Mouse (Mus musculus) midbrain, postnatal 0 days (tissue): ENCODE results near the gene Cdcp1. TPM values are rescaled to one million over a fixed set of nuclear protein-coding genes. Genes with fewer than 3 reads are reported as not detected.

ENCODE experiments used
- ATAC-seq: fragments of 200-750 bp; cut with Nextera tagmentation; 2 replicates; pipeline ENCODE4 v1.8.0; 2017; ENCODE audit warnings: moderate number of reproducible peaks, mild to moderate bottlenecking, moderate TSS enrichment, moderate library complexity; ENCODE audit not compliant: low FRiP score
- DNase-seq: peaks from one replicate; pipeline ENCODE4 v3.0.0-alpha.2; 2015; ENCODE audit warnings: low spot score
- H3K27ac ChIP-seq: fragments of 300-500 bp; sonication (generic); 2 replicates; pipeline ENCODE4 v1.5.1; 2014; ENCODE audit warnings: low read depth, mild to moderate bottlenecking, low read length, mixed read lengths
- H3K27me3 ChIP-seq: fragments of 300-500 bp; sonication (generic); 2 replicates; pipeline ENCODE4 v1.6.1; 2014; ENCODE audit warnings: low read length, control low read depth, mixed read lengths; ENCODE audit not compliant: insufficient read depth
- H3K36me3 ChIP-seq: fragments of 300-500 bp; sonication (generic); 2 replicates; pipeline ENCODE4 v1.6.1; 2014; ENCODE audit warnings: low read length, control low read depth, mixed read lengths; ENCODE audit not compliant: insufficient read depth
- H3K4me1 ChIP-seq: fragments of 300-500 bp; sonication (generic); 2 replicates; pipeline ENCODE4 v1.6.1; 2014; ENCODE audit warnings: mild to moderate bottlenecking, control low read depth, antibody characterized with exemption, low read length, mixed read lengths; ENCODE audit not compliant: insufficient read depth
- H3K4me2 ChIP-seq: fragments of 300-500 bp; sonication (generic); 2 replicates; pipeline ENCODE4 v1.6.1; 2014; ENCODE audit warnings: low read depth, mild to moderate bottlenecking, low read length, mixed read lengths; ENCODE audit not compliant: poor library complexity, severe bottlenecking
- H3K4me3 ChIP-seq: fragments of 300-500 bp; sonication (generic); 2 replicates; pipeline ENCODE4 v1.5.1; 2014; ENCODE audit warnings: low read depth, mild to moderate bottlenecking, low read length, moderate library complexity
- H3K9ac ChIP-seq: fragments of 300-500 bp; sonication (generic); replicated peaks from 2 replicates; pipeline ENCODE4 v1.6.1; 2014; ENCODE audit warnings: mild to moderate bottlenecking, low read length, moderate library complexity, mixed read lengths; ENCODE audit not compliant: poor library complexity, severe bottlenecking
- H3K9me3 ChIP-seq: fragments of 300-500 bp; sonication (generic); 2 replicates; pipeline ENCODE4 v1.6.1; 2016; ENCODE audit warnings: low read length, control low read depth
- CTCF ChIP-seq: IDR thresholded peaks from 2 replicates; pipeline ENCODE4 v1.5.1; 2016; ENCODE audit warnings: antibody characterized with exemption, mild to moderate bottlenecking
- WGBS: fragments of 180-500 bp; shearing (Covaris S2); extraction: QIAGEN DNeasy Blood & Tissue Kit; methylation state at CpG from one replicate; pipeline ENCODE4 v1.1.7; 2014; 5-methylcytosine and 5-hydroxymethylcytosine counted together
- polyA plus RNA-seq: library from polyadenylated mRNA; unstranded; fragments of >200 nt; fragmentation: Nextera tagmentation; extraction: Ambion mirVana; gene quantifications from 2 replicates; pipeline ENCODE4 v1.2.1, GENCODE M21; 2015
- total RNA-seq: library from RNA; depleted of rRNA; stranded (reverse); fragments of >200 nt; gene quantifications from 2 replicates; pipeline ENCODE4 v1.2.3, GENCODE M21; 2014

The Cdcp1 gene
- total and polyA plus RNA-seq, 2 experiments from 2014 or later = 0.25 to 0.44 TPM

- DNase-seq (no peak), ATAC-seq (no peak)
- H3K9ac ChIP-seq = no peak overlapping the region
Measured at GRCm38 (mm10) chr9:123206948-123207347, 8.9 kb downstream of the Cdcp1 start.

DNA sequence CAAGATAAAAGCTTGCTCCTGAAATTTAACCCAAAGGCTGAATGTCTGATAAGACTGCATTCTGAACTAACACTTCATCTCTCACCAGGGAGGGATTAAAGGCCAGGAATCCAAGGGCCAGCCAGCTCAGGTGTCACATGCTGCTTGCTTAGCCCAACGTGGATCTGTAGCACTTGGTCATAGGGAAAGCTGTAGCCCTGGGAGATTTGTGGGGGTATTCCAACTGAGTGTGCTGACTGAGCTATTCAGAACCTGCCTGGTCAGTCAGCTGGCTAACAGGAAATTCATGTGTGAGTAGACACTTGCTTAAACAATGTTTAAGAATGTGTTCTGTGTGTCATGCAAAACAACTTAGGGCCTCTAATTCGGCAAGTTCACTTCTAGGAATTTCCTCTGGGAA lies 9.3 kb downstream of the Cdcp1 start:
- WGBS = 48% methylated on average over 2 of the region's 2 CpGs
- ATAC-seq (no peak), DNase-seq (no peak)
- no peaks in the 10 kb centered on the region for H3K9me3 ChIP-seq
- no peaks in the 10 kb centered on the region for H3K36me3 ChIP-seq
- H3K27me3 ChIP-seq = no peaks in the 10 kb centered on the region
- no peak overlapping the region for H3K27ac ChIP-seq
- no peak overlapping the region for H3K4me2 ChIP-seq
- H3K9ac ChIP-seq = no peak overlapping the region
- no peak overlapping the region for H3K4me3 ChIP-seq
- no peak for TF ChIP-seq CTCF
- no peaks in the 10 kb centered on the region for H3K4me1 ChIP-seq

More at GRCm38 (mm10) chr9:123206948-123207347, 8.9 kb downstream of the Cdcp1 start:
- Histone ChIP-seq H3K4me1 (no peaks in the 10 kb centered on the region), H3K36me3 (no peaks in the 10 kb centered on the region), H3K27me3 (no peaks in the 10 kb centered on the region), H3K4me3 (no peak overlapping the region), H3K9me3 (no peaks in the 10 kb centered on the region), H3K27ac (no peak overlapping the region), H3K4me2 (no peak overlapping the region)
- 95% methylated on average over 2 of the region's 2 CpGs for WGBS
- no peak for TF ChIP-seq CTCF

- no peaks in the 10 kb centered on the region for H3K27me3 ChIP-seq
- H3K9me3 ChIP-seq = no peaks in the 10 kb centered on the region
- H3K36me3 ChIP-seq = no peaks in the 10 kb centered on the region
- WGBS = 67% methylated on average over 3 of the region's 3 CpGs
- H3K4me2 ChIP-seq = no peak overlapping the region
- no peak overlapping the region for H3K27ac ChIP-seq
- H3K4me1 ChIP-seq = no peaks in the 10 kb centered on the region
- DNase-seq (no peak), ATAC-seq (no peak)
- H3K9ac ChIP-seq = no peak overlapping the region
- H3K4me3 ChIP-seq = no peak overlapping the region
- TF ChIP-seq CTCF = no peak
Measured at GRCm38 (mm10) chr9:123200116-123200515, 15.7 kb downstream of the Cdcp1 start.

DNA sequence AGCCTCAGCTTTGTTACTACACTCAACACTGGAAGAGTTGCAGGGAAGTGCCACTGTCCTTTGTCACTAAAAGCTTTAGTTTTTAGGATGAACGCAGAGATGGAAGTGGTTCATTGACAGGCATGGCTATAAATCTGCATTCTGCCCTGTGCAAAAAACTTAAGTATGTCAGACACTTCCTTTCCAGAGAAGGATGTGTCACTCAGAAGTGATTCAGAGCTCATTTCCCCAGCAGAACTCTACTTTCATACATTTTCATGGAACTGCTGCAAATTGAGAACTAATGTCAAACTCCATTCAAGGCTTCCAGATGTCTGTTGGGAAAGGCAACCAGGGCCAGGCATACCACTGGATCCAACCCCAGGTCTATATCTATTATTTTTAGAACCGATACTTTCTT lies 27.6 kb downstream of the Cdcp1 start:
- no peak overlapping the region for H3K9ac ChIP-seq
- no peak for TF ChIP-seq CTCF
- no peaks in the 10 kb centered on the region for H3K9me3 ChIP-seq
- no peak overlapping the region for H3K4me3 ChIP-seq
- no peaks in the 10 kb centered on the region for H3K4me1 ChIP-seq
- H3K36me3 ChIP-seq = no peaks in the 10 kb centered on the region
- 89% methylated on average over 2 of the region's 2 CpGs for WGBS
- DNase-seq (no peak), ATAC-seq (no peak)
- no peak overlapping the region for H3K4me2 ChIP-seq
- H3K27me3 ChIP-seq = no peaks in the 10 kb centered on the region
- no peak overlapping the region for H3K27ac ChIP-seq

- TF ChIP-seq CTCF = no peak
- WGBS = 97% methylated on average over 5 of the region's 5 CpGs
- Histone ChIP-seq H3K27me3 (no peaks in the 10 kb centered on the region), H3K9me3 (no peaks in the 10 kb centered on the region), H3K4me1 (no peaks in the 10 kb centered on the region), H3K27ac (no peak overlapping the region), H3K4me3 (no peak overlapping the region), H3K9ac (no peak overlapping the region), H3K36me3 (no peaks in the 10 kb centered on the region), H3K4me2 (no peak overlapping the region)
- DNase-seq (no peak), ATAC-seq (no peak)
Measured at GRCm38 (mm10) chr9:123187589-123187988, 28.2 kb downstream of the Cdcp1 start.

DNA sequence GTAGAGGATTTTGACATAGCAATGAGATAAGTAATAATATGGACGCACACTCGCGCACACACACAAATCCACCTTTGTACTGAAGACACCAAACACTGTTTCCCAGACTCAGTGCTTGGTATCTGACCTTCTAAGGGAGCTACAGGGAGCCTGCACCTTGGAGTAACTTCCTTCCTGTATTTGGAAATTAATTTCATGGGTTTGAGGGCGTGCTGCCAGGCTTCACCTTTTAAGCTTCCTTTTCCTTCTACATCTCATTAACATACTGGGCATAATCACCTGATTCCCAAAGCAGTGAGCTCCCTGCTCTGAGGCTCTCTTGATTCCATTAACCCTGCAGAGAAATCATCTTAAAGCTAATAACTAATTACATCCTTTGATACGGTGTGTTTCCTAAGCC lies 29.7 kb downstream of the Cdcp1 start:
- TF ChIP-seq CTCF = no peak
- H3K36me3 ChIP-seq = no peaks in the 10 kb centered on the region
- no peaks in the 10 kb centered on the region for H3K27me3 ChIP-seq
- H3K9ac ChIP-seq = no peak overlapping the region
- H3K4me1 ChIP-seq = no peaks in the 10 kb centered on the region
- WGBS = 76% methylated on average over 5 of the region's 5 CpGs
- no peaks in the 10 kb centered on the region for H3K9me3 ChIP-seq
- no peak overlapping the region for H3K4me2 ChIP-seq
- no peak overlapping the region for H3K4me3 ChIP-seq
- DNase-seq (no peak), ATAC-seq (no peak)
- no peak overlapping the region for H3K27ac ChIP-seq
